Mouse (Mus musculus): ENCODE data around the gene Ppil1.

DNA sequence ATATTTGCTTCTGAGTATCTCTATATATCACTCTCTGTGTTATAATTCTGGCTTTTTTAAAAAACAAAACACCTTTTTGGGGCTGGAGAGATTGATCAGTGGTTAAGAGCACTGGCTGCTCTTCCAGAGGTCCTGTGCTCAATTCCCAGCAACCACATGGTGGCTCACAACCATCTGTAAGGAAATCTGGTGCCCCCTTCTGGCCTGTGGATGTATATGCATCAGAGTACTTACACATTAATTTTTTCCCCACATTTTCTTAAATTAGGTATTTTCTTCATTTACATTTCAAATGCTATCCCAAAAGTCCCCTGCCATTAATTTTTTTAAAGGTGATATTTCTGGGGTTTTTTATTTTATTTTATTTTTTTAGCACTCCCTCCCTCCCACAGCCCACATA is 49.3 kb upstream of the Ppil1 start:
- no peak for TF ChIP-seq POLR2A (IDR thresholded peaks at IDR 0.05; ENCODE audit: insufficient read length, low read depth)
- no peak for TF ChIP-seq USF1 (IDR thresholded peaks at IDR 0.05; ENCODE audit: low read depth)
- TF ChIP-seq MAX (IDR thresholded peaks at IDR 0.05; ENCODE audit: low read depth), result no peak
- no peak for TF ChIP-seq TCF12 (IDR thresholded peaks at IDR 0.05; ENCODE audit: insufficient read depth, poor library complexity, severe bottlenecking)
- no peak for TF ChIP-seq E2F4 (IDR thresholded peaks at IDR 0.05; ENCODE audit: insufficient read depth)
- no peak for TF ChIP-seq POLR2AphosphoS2 (IDR thresholded peaks at IDR 0.05; ENCODE audit: insufficient read length, low read depth)
- TF ChIP-seq REST (IDR thresholded peaks at IDR 0.05; ENCODE audit: insufficient read depth, insufficient read length), result no peak
- TF ChIP-seq SRF (IDR thresholded peaks at IDR 0.05; ENCODE audit: control insufficient read depth, insufficient read length, low read depth), result no peak
- no peak for TF ChIP-seq MYOG (IDR thresholded peaks at IDR 0.05; ENCODE audit: control insufficient read depth in 1 of 3, insufficient read depth in 1 of 3, insufficient read length in 2 of 3, low read depth in 2 of 3)
- no peak for TF ChIP-seq CEBPB (IDR thresholded peaks at IDR 0.05; ENCODE audit: insufficient read depth, poor library complexity, severe bottlenecking)

Data from myocyte (in vitro differentiated cells).